Mouse (Mus musculus): Measurements from ENCODE around the gene Sap25.

The Sap25 gene

GRCm38 (mm10) chr5:137660064-137660688 is 19.0 kb downstream of the Sap25 start:
- DNase-seq (ENCODE audit: low spot score in 2 of 2), result peak in 1 of 2 experiments; percentile 30

- no peak for DNase-seq (ENCODE audit: low spot score in 2 of 2)
These were observed 21.9 kb downstream of the Sap25 start for GRCm38 (mm10) chr5:137663057-137663456.

GRCm38 (mm10) chr5:137668971-137669370 is 27.8 kb downstream of the Sap25 start:
- no peak for DNase-seq (ENCODE audit: low spot score in 2 of 2)

- no peak for DNase-seq (ENCODE audit: low spot score in 2 of 2)
These were observed 29.1 kb downstream of the Sap25 start for GRCm38 (mm10) chr5:137670240-137670639.

- peak in 1 of 2 experiments; percentile 46 for DNase-seq (ENCODE audit: low spot score in 2 of 2)
These were observed 30.5 kb downstream of the Sap25 start for GRCm38 (mm10) chr5:137671443-137672240.

GRCm38 (mm10) chr5:137672361-137672760 is 31.2 kb downstream of the Sap25 start:
- no peak for DNase-seq (ENCODE audit: low spot score in 2 of 2)

- DNase-seq (ENCODE audit: low spot score in 2 of 2), result no peak
These were observed 31.9 kb downstream of the Sap25 start for GRCm38 (mm10) chr5:137673015-137673414.

GRCm38 (mm10) chr5:137674786-137675185 is 33.7 kb downstream of the Sap25 start:
- DNase-seq (ENCODE audit: low spot score in 2 of 2), result no peak

GRCm38 (mm10) chr5:137677859-137678258 is 36.7 kb downstream of the Sap25 start:
- no peak for DNase-seq (ENCODE audit: low spot score in 2 of 2)

GRCm38 (mm10) chr5:137678736-137679135 is 37.6 kb downstream of the Sap25 start:
- DNase-seq (ENCODE audit: low spot score in 2 of 2), result no peak

- no peak for DNase-seq (ENCODE audit: low spot score in 2 of 2)
These were observed 38.6 kb downstream of the Sap25 start for GRCm38 (mm10) chr5:137679726-137680125.

- DNase-seq (ENCODE audit: low spot score in 2 of 2), result peak in 1 of 2 experiments; percentile 39
These were observed 41.4 kb downstream of the Sap25 start for GRCm38 (mm10) chr5:137682526-137682925.

GRCm38 (mm10) chr5:137683388-137684293 is 42.5 kb downstream of the Sap25 start:
- DNase-seq (ENCODE audit: low spot score in 2 of 2), result no peak

GRCm38 (mm10) chr5:137684294-137685123 is 43.4 kb downstream of the Sap25 start, which contains the start of gene Agfg2:
Agfg2 (minus strand) TSS chr5:137684726.
- peak; percentile 99 to 100 for DNase-seq (ENCODE audit: low spot score in 2 of 2)

- no peak for DNase-seq (ENCODE audit: low spot score in 2 of 2)
These were observed 44.5 kb downstream of the Sap25 start for GRCm38 (mm10) chr5:137685653-137686052.

- DNase-seq (ENCODE audit: low spot score in 2 of 2), result no peak
These were observed 45.1 kb downstream of the Sap25 start for GRCm38 (mm10) chr5:137686127-137686790.

GRCm38 (mm10) chr5:137689974-137690373 is 48.8 kb downstream of the Sap25 start:
- DNase-seq (ENCODE audit: low spot score in 2 of 2), result no peak

GRCm38 (mm10) chr5:137690531-137690930 is 49.4 kb downstream of the Sap25 start:
- DNase-seq (ENCODE audit: low spot score in 2 of 2), result no peak

- DNase-seq (ENCODE audit: low spot score in 2 of 2), result no peak
These were observed 50.7 kb downstream of the Sap25 start for GRCm38 (mm10) chr5:137691881-137692280.

Data from left cerebral cortex, adult 9 months (tissue).